Mouse (Mus musculus): ENCODE data around the gene Olfr57. TPM values are rescaled to one million over a fixed set of nuclear protein-coding genes. Genes with fewer than 3 reads are reported as not detected.
"Not testable (repeated sequence)": the region's sequence is repeated elsewhere in the genome, so short reads cannot be mapped to it uniquely, and the experiment has no call there.

Olfr57 gene
- not detected for total RNA-seq (2021)

GRCm38 (mm10) chr10:79028441-79028840 is at the start of gene Olfr57:
Gene Olfr57 (plus strand): TSS chr10:79028741.
- intact Hi-C loops (cut with DNase I) = no loop called here
- no peak for DNase-seq (ENCODE audit: low spot score in 2 of 2)

DNA sequence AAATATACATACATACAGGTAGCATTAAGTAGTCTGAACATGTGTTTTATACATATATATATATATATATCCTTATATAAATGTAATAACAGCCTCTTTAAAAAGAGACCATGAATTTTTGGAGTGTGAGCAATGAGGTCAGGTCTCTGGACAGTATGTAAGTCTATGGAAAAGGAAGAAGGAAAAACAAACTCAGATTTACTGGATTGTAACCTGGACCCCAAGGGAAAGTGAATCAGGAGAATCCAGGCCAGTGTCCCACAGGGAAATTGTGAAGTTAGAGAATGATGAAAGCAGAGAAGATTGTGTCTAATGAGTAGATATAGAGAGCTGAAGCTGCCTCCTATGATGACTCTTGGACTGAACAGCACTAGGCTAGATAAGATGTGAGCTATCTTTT is 47.8 kb upstream of the Olfr57 start, which contains the start of gene Olfr1352:
Gene Olfr1352 (plus strand): TSS at position 301 of the 400 bp plus-strand sequence.
- intact Hi-C loops (cut with DNase I) = no loop called here
- no peak for DNase-seq (ENCODE audit: low spot score in 2 of 2)

DNA sequence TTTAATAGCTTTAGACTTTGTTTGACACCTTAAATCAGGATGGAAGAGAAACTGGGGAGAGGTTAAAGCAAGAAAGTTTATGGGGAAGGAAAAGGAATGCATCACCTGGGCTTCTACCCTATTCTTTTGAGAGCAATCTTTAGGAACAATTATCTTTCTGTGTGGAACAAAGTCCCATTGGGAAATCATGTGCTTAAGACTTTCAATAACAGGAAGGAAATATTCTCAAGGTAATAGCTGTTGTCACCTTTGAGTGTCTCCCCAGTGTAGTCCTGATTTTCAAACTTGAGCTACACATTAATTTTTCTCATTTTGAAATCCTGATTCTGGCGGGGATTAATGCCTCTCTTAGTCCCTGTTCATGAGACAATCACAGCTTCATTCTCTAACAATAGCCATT is 16.4 kb upstream of the Olfr57 start, which contains the start of gene Olfr1351:
Gene Olfr1351 (plus strand): TSS at position 301 of the 400 bp plus-strand sequence.
- DNase-seq (ENCODE audit: low spot score in 2 of 2) = no peak
- intact Hi-C loops (cut with DNase I) = no loop called here

DNA sequence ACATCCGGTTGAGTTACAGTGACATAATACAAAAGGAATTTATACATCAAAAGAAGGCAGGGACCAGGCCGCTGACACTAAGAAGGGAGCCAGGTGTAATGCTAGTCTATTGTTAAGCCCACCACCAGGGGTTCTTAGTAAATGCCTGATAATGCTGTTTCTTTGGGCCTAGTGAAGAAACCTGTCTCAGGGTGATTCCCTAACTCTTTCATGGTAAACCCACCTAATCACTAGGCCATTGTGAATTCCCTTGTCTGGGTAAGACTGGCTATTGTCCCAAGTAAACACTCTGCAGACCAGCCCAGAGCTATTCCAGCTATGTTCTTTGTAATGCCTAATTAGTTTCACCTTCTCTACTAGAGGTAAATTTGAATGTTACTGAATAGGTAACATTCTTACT is 13.9 kb downstream of the Olfr57 start:
- DNase-seq (ENCODE audit: low spot score in 2 of 2); intact Hi-C loops (cut with DNase I): not testable (repeated sequence)

DNA sequence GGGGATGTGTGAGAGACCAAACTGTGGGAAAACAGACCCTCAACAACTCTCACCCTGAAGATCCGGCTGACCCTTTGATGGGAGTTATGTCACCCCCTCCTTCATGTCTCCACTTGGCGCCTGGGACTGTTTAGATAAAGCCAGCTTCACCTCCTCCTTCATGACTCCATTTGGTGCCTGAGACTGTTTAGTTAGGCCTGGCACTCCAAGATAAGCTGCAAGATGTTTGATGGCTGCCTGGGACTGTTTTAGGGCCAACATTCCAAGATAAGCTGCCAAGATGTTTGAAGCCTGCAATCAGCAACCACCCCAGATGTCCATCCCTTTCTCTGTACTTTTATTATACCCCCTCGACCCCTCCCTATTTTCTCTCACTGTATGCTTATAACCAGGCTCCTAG is 28.8 kb downstream of the Olfr57 start:
- intact Hi-C loops (cut with DNase I); DNase-seq (ENCODE audit: low spot score in 2 of 2): not testable (repeated sequence)

Other genes starting within 250 kb of the Olfr57 start
- gene Slc1a6, start 248.2 kb upstream of the Olfr57 start, total RNA-seq (2021) = 10 to 100 TPM; 10.8 to 12.5 TPM
- not detected for gene Olfr1356, start 176.6 kb upstream of the Olfr57 start, total RNA-seq (2021)
- gene Olfr1355, start 153.2 kb upstream of the Olfr57 start, total RNA-seq (2021) = not detected
- gene Olfr1354, start 115.6 kb upstream of the Olfr57 start, total RNA-seq (2021) = not detected
- not detected for gene Olfr8, start 78.1 kb upstream of the Olfr57 start, total RNA-seq (2021)
- gene Olfr1353, start 65.4 kb upstream of the Olfr57 start, total RNA-seq (2021) = not detected
- not detected for gene Olfr1352, start 47.7 kb upstream of the Olfr57 start, total RNA-seq (2021)
- not detected for gene Olfr1351, start 16.3 kb upstream of the Olfr57 start, total RNA-seq (2021)
- gene 2610008E11Rik, start 68.9 kb downstream of the Olfr57 start, total RNA-seq (2021) = 10 to 100 TPM; 21.1 to 23.7 TPM
- gene Vmn2r80, start 120.0 kb downstream of the Olfr57 start, total RNA-seq (2021) = not detected
- not detected for gene Vmn2r81, start 219.0 kb downstream of the Olfr57 start, total RNA-seq (2021)